Mouse (Mus musculus) ES-E14 (cell line): Measurements from ENCODE around the gene Gm4450.

Experiments used
- CHD2 ChIP-seq: IDR thresholded peaks from 2 replicates; pipeline ENCODE4 v1.6.1; 2014; ENCODE audit warnings: mild to moderate bottlenecking, low read depth, low read length, inconsistent platforms
- HCFC1 ChIP-seq: IDR thresholded peaks from 2 replicates; pipeline ENCODE4 v1.6.1; 2012; ENCODE audit warnings: low read length, inconsistent platforms, borderline replicate concordance; ENCODE audit not compliant: insufficient read depth
- MAFK ChIP-seq: IDR thresholded peaks from 2 replicates; pipeline ENCODE4 v1.6.1; 2014; ENCODE audit warnings: mild to moderate bottlenecking, low read depth, low read length, inconsistent platforms; ENCODE audit not compliant: insufficient read depth
- ZC3H11A ChIP-seq: IDR thresholded peaks from 2 replicates; pipeline ENCODE4 v1.6.1; 2012; ENCODE audit warnings: low read depth, mild to moderate bottlenecking, inconsistent platforms, low read length, borderline replicate concordance
- ZNF384 ChIP-seq: IDR thresholded peaks from 2 replicates; pipeline ENCODE4 v1.6.1; 2012; ENCODE audit warnings: low read depth, low read length, inconsistent platforms

GRCm38 (mm10) chr3:98434088-98434816 is 22.7 kb downstream of the Gm4450 start:
- TF ChIP-seq MAFK (no peak), CHD2 (no peak), ZC3H11A (no peak), ZNF384 (no peak), HCFC1 (no peak)
